Mouse (Mus musculus): ENCODE measurements around the gene Kiz.

Kiz gene

GRCm38 (mm10) chr2:146975453-146976028 is 119.9 kb downstream of the Kiz start:
- no peak for DNase-seq (ENCODE audit: low spot score in 2 of 2)

DNA sequence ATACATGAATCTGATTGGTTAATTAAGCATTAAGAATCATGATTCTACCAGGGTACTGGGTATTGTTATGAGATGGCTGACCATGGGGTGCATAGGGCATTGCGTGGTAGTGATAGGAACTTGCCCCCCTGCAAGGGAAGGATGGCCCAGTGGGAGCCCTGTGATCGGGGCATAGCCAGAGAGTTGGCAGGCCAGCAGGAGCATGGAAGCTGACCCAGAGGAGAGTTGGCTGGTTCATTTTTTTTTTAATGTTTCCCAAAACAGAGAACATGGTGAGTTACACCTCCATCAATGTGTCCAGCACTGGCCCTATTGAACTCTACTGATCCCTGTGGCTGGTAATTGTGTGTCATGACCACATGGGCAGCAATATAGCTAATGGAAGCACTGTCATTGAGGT is 127.1 kb downstream of the Kiz start:
- DNase-seq (ENCODE audit: low spot score in 2 of 2): no peak

GRCm38 (mm10) chr2:146984831-146985230 is 129.2 kb downstream of the Kiz start:
- no peak for DNase-seq (ENCODE audit: low spot score in 2 of 2)

DNA sequence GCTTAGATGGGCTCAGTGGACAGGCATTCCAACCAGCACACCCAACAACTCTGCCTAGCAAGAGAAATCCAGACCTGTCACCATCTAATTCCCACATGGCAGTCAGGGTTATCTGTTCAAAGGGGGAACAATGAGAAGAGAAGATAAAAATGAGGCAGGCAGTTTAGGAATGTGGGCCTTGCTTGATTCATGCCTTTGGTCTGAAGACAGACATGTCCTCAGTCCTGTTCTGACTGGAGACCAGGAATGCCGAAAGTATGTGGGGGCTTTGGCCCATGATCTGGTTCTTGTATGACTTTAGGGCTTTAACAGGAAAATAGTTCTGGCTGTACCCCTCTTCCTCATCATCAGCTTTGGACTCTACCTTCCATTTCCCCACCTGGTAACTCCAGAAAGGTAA is 130.1 kb downstream of the Kiz start:
- no peak for DNase-seq (ENCODE audit: low spot score in 2 of 2)

- no peak for DNase-seq (ENCODE audit: low spot score in 2 of 2)
Observed at GRCm38 (mm10) chr2:146986429-146986828, 130.8 kb downstream of the Kiz start.

DNA sequence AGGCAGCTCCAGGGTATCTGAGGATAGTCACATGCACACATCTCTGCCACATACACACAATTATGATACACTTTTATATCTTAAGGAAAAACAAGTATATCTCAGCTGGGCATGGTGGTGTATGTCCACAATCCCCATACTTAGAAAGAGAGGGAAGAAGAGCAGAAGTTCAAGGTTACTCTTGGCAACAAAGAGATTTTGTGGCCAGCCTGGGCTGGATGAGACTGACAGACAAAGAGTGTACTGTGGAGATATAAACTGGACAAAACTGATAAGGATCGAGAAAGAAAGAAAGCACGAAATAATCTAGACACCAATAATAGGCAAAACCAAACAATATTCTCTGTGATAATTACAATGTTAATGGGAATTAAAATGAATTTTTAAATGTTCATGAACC is 151.6 kb downstream of the Kiz start:
- no peak for DNase-seq (ENCODE audit: low spot score in 2 of 2)

- DNase-seq (ENCODE audit: low spot score in 2 of 2): no peak
Observed at GRCm38 (mm10) chr2:147009084-147009483, 153.4 kb downstream of the Kiz start.

- no peak for DNase-seq (ENCODE audit: low spot score in 2 of 2)
Observed at GRCm38 (mm10) chr2:147010141-147010540, 154.5 kb downstream of the Kiz start.

DNA sequence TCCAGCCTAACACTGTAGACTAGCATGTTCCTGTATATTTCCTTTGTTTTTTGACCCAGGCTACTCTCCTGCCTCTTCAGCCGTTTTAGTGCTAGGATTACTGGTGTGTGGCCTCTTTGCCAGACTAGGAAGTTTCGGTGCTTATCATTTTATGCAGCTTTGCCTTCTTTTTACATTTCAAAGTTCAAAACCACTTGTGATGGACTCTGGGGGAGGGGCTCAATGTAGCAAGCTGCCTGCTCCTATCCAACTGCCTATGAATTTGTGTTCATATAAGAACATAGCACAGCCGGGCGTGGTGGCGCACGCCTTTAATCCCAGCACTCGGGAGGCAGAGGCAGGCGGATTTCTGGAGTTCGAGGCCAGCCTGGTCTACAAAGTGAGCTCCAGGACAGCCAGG is 155.3 kb downstream of the Kiz start:
- DNase-seq (ENCODE audit: low spot score in 2 of 2): no peak

- peak in 1 of 2 experiments; percentile 13 for DNase-seq (ENCODE audit: low spot score in 2 of 2)
Observed at GRCm38 (mm10) chr2:147011474-147012140, 155.9 kb downstream of the Kiz start.

DNA sequence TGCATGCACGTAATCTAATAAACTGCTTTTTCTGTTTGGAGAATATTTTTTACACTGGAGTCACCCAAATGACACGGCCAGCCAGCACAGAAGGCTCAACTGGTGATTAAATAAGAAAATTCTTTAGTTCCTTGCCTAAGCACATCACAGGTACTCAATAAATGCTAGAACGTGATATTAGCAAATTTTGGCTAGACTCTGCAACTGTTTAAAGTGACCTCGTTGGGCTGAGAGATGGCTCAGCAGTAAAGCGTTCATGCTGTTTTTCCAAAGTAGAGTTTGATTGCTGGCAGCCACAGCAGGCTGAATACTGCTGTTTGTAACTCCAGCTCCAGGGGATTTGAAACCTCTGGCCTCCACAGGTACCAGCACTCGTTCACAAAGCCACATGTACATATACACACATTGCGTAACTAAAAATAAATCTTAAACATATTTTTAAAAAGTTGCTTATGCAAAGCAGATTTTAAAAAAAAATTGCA is 156.5 kb downstream of the Kiz start:
- no peak for DNase-seq (ENCODE audit: low spot score in 2 of 2)

GRCm38 (mm10) chr2:147012623-147013184 is 157.0 kb downstream of the Kiz start, which contains the start of gene Xrn2:
Xrn2 (plus strand) TSS chr2:147012996.
- peak; percentile 85 to 92 for DNase-seq (ENCODE audit: low spot score in 2 of 2)

- peak in 1 of 2 experiments; percentile 52 for DNase-seq (ENCODE audit: low spot score in 2 of 2)
Observed at GRCm38 (mm10) chr2:147013194-147013969, 157.7 kb downstream of the Kiz start.

DNA sequence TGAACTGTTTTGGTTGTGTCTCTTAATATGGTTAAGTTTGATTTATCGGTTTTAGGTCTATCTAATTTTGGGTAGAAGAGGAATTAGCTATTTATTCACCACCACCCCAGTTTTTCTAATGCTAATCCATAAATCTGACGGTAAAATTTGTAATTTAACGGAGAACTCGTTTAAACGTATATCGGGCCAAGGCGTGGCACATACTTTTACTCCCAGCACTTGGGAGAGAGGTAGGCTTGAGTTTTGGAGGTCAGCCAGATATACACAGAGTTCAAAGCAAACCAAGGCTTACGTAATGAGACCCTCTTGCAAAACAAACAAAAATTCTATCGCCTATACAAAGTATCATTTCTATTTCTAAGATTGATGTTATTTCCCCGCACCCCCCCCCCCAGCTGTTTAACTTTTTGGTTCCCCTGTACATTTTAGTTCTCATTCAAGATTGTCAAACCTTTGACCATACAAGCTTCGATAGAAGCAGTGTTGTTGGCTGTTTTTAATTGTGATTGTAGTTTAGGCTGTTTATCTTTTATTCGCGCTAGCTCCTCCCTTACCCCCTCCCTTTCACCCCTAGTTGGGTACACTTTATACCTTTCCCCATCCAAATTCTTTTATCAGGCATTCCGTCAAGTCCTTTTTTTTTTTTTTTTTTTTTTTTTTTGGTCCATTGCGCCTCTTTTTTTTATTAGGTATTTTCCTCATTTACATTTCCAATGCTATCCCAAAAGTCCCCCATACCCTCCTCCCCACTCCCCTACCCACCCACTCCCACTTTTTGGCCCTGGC is 158.6 kb downstream of the Kiz start:
- DNase-seq (ENCODE audit: low spot score in 2 of 2): no peak

Measured in spleen, postnatal 14 days (tissue).